Mouse (Mus musculus) midbrain, embryonic 15.5 days (tissue): ENCODE data around the gene Mtcl1. TPM values are rescaled to one million over a fixed set of nuclear protein-coding genes. Genes with fewer than 3 reads are reported as not detected.

Experiments
- ATAC-seq: fragments of 200-750 bp; cut with Nextera tagmentation; replicated peaks from 2 replicates; pipeline ENCODE4 v1.8.0; 2017; ENCODE audit warnings: moderate TSS enrichment
- H3K27ac ChIP-seq: fragments of 300-500 bp; sonication (generic); 2 replicates; pipeline ENCODE4 v1.5.1; 2015; ENCODE audit warnings: mild to moderate bottlenecking, inconsistent platforms
- H3K27me3 ChIP-seq: fragments of 300-500 bp; sonication (generic); replicated peaks from 2 replicates; pipeline ENCODE4 v1.6.1; 2015; ENCODE audit warnings: inconsistent platforms
- H3K36me3 ChIP-seq: fragments of 300-500 bp; sonication (generic); replicated peaks from 2 replicates; pipeline ENCODE4 v1.6.1; 2015; ENCODE audit warnings: inconsistent platforms
- H3K4me1 ChIP-seq: fragments of 300-500 bp; sonication (generic); 2 replicates; pipeline ENCODE4 v1.6.1; 2015; ENCODE audit warnings: inconsistent platforms
- H3K4me2 ChIP-seq: fragments of 300-500 bp; sonication (generic); 2 replicates; pipeline ENCODE4 v1.6.1; 2015; ENCODE audit warnings: inconsistent platforms, mild to moderate bottlenecking, moderate library complexity
- H3K4me3 ChIP-seq: fragments of 300-500 bp; sonication (generic); 2 replicates; pipeline ENCODE4 v1.5.1; 2015; ENCODE audit warnings: mild to moderate bottlenecking, inconsistent platforms
- H3K9ac ChIP-seq: fragments of 300-500 bp; sonication (generic); 2 replicates; pipeline ENCODE4 v1.6.1; 2015; ENCODE audit warnings: mild to moderate bottlenecking, inconsistent platforms
- H3K9me3 ChIP-seq: fragments of 300-500 bp; sonication (generic); 2 replicates; pipeline ENCODE4 v1.6.1; 2016; ENCODE audit warnings: inconsistent platforms
- WGBS: fragments of 180-500 bp; shearing (Covaris S2); methylation state at CpG from one replicate; pipeline ENCODE4 v1.1.7; 2015; ENCODE audit warnings: mixed read lengths; 5-methylcytosine and 5-hydroxymethylcytosine counted together
- polyA plus RNA-seq: library from polyadenylated mRNA; unstranded; fragments of >200 nt; fragmentation: Nextera tagmentation; extraction: Ambion mirVana; gene quantifications from 2 replicates; pipeline ENCODE4 v1.2.1, GENCODE M21; 2015

Gene Mtcl1
- 35.5 and 39.0 TPM in 2 replicates for polyA plus RNA-seq

DNA sequence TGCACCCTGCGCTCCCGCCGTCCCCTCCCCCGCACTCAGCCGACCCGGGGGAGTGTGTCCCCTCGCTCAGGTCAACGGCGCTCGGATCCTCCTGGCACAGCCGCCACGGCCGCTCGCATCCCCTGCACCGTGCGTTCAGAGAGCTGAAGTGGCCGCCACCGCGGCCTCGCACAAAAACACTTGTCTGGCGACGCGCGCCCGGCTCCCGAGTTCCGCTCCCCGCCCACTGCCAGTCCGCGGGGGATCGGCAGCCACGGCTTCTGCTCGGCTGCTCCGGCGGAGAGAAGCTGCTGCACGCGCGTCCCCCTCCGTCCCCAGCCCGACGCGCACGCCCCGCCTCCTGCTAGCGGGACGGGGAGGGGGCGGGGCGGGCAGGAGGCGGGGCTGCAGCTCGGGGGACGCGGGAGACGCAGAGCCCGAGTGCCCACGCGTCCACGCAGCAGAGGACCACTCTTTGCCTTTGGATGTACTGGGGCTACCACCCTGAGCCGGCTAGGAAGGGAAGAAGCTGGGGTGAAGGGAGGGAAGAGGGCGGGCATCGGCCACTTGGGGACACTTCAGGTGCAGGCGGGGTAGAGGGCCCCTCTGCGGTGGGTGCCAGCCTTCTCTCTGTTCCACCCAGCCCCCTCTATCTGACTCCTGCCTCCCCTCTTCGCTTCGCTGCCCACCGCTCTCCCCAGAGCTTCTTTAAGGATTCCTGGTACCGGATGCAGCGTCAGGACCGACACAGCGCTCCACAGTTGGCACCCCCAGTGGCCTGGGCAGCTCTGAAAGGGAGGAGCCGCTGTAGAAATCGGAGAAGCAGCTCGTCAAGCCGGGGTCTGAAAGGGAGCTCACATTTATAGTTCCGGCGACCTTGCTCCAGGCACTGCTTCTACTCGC, at the start of gene Mtcl1:
Gene Mtcl1 (minus strand): TSS at position 291 of the 882 bp plus-strand sequence.
- peak within 1 kb of the TSS; percentile 87 for H3K4me3 ChIP-seq
- ATAC-seq: peak; percentile 89

DNA sequence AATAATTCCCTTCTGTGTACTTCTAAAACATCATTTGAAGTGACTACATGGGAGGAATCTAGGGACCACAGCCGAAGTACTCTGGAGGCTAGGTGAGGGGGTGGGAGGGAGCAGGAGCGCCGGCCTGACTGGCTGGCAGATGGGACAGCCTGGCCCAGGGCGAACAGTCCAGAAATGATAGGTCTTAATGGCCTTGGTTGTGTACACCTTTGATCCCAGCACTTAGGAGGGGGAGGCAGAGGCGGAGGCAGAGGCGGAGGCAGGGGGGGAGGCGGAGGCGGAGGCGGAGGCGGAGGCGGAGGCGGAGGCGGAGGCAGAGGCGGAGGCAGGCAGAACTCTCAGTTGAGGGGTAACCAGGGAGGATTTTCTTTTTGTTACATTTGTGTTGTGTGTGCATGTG, 49.0 kb upstream of the Mtcl1 start:
- no peak for ATAC-seq
- H3K9me3 ChIP-seq: no peaks in the 10 kb centered on the region
- H3K27me3 ChIP-seq: no peaks in the 10 kb centered on the region
- H3K27ac ChIP-seq: no peak overlapping the region
- H3K4me1 ChIP-seq: no peaks in the 10 kb centered on the region
- 96% methylated on average over 12 of the region's 14 CpGs for WGBS
- no peak overlapping the region for H3K9ac ChIP-seq
- H3K36me3 ChIP-seq: peaks cover 59% of the 10 kb centered on the region
- no peak overlapping the region for H3K4me2 ChIP-seq
- no peak overlapping the region for H3K4me3 ChIP-seq

More for the DNA sequence above, at the start of gene Mtcl1:
- under 1% methylated on average over 72 of the region's 76 CpGs for WGBS
- H3K9me3 ChIP-seq: no peaks in the 10 kb centered on the region
- no peaks in the 10 kb centered on the region for H3K27me3 ChIP-seq
- no peaks in the 10 kb centered on the region for H3K36me3 ChIP-seq
- H3K9ac ChIP-seq: peak within 1 kb of the TSS; percentile 86
- H3K4me2 ChIP-seq: peak within 1 kb of the TSS; percentile 89
- H3K27ac ChIP-seq: peak within 1 kb of the TSS; percentile 92
- H3K4me1 ChIP-seq: peaks cover 46% of the 10 kb centered on the region

DNA sequence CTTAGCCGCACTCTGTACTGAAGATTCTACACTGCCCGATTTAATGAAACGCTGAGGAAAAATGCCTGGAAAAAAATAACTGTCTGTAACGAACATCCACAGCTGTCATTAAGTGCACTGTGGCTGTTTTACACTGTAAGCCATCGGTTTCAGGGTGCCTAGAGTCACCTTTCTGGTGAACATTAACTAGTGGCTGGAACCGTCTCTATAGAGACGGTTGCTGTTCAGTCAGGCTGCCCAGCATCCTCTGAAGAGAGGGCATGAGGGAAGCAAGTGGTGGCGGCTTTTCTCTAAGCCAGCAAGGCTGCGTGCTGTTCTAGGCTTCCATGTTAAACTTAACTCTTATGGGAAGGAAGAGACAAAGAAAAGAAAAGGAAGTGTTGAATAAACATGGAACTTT, 47.0 kb upstream of the Mtcl1 start:
- no peak overlapping the region for H3K4me2 ChIP-seq
- H3K36me3 ChIP-seq: peaks cover 60% of the 10 kb centered on the region
- ATAC-seq: no peak
- no peaks in the 10 kb centered on the region for H3K4me1 ChIP-seq
- no peak overlapping the region for H3K4me3 ChIP-seq
- H3K27me3 ChIP-seq: no peaks in the 10 kb centered on the region
- H3K9me3 ChIP-seq: no peaks in the 10 kb centered on the region
- whole genome bisulfite sequencing: 96% methylated on average over 9 of the region's 9 CpGs
- H3K27ac ChIP-seq: no peak overlapping the region
- H3K9ac ChIP-seq: no peak overlapping the region

DNA sequence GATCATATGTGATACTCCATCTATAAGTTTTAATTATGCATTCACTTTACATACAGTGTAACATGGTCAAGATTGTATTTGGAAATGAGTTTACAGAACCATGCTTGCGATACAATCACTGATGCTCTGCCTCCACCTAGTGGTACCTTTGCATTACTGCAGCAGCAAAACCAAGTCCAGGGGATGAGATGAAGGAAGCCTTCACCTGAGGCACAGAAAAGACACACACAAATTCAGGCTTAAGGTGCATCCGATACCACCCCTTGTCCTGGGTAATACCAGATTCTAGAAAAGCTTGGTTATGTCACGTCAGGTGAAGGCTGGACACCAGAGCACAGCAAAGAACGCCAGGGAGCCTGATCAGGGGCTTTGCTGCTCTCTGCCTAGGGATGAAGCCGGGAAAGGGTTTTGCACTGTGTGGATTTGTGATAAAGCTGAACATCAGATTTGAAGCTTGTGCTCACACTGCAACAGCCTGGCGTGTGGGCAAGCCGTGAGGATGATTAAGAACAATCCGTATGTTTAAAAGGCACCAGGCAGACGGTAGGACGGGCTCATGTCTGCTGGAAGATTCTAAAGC, 40.6 kb upstream of the Mtcl1 start:
- ATAC-seq: 0 out of 2 replicates have a peak, but pooled peaks have one; percentile 48
- H3K9me3 ChIP-seq: no peaks in the 10 kb centered on the region
- WGBS: 42% methylated on average over 10 of the region's 10 CpGs
- H3K4me2 ChIP-seq: no peak overlapping the region
- H3K4me3 ChIP-seq: no peak overlapping the region
- no peak overlapping the region for H3K9ac ChIP-seq
- no peaks in the 10 kb centered on the region for H3K27me3 ChIP-seq
- H3K36me3 ChIP-seq: peaks cover 14% of the 10 kb centered on the region
- H3K4me1 ChIP-seq: no peaks in the 10 kb centered on the region
- H3K27ac ChIP-seq: no peak overlapping the region

DNA sequence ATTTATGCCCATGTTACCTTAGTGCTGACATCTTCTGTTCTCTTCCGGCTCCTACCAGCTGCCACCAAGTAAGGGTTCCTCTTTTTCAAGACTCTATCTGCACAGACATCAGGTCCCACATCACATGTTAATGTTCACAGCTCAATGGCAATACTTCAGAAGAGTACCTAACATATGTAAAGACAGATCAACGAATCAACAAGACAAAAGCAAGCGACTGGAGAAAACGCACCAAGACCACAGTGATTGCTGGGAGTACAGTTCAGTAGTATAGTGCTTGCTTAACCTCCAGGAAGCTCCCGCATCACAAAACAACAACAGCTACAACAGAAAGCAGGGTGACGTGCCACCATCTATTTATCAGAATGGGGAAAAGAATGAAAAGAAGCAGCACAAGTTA, 37.0 kb upstream of the Mtcl1 start:
- H3K9ac ChIP-seq: no peak overlapping the region
- H3K27ac ChIP-seq: no peak overlapping the region
- H3K27me3 ChIP-seq: no peaks in the 10 kb centered on the region
- no peaks in the 10 kb centered on the region for H3K9me3 ChIP-seq
- no peaks in the 10 kb centered on the region for H3K36me3 ChIP-seq
- 92% methylated on average over 6 of the region's 6 CpGs for WGBS
- no peak overlapping the region for H3K4me3 ChIP-seq
- no peaks in the 10 kb centered on the region for H3K4me1 ChIP-seq
- ATAC-seq: no peak
- H3K4me2 ChIP-seq: no peak overlapping the region

DNA sequence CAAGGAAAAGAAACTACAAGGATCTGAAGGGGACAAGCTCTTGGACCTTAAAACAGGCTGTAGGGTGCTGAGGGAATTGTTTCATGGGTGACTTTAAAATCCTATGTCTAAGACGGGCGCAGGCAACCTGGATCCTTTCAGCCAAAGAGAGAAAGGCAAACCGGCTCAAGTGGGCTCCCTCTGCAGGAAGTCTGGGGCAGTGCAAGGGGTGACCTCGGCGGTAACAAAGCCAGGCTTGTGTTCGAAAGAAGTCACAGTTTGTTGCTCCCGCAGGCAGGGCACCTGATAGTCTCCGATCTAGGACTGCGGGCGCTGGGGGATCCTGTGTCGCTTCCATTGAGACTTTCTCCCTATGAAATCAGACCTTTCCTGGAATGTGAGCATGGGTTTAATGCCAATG, 36.2 kb upstream of the Mtcl1 start:
- H3K4me2 ChIP-seq: no peak overlapping the region
- no peaks in the 10 kb centered on the region for H3K9me3 ChIP-seq
- no peaks in the 10 kb centered on the region for H3K27me3 ChIP-seq
- H3K36me3 ChIP-seq: no peaks in the 10 kb centered on the region
- H3K4me3 ChIP-seq: no peak overlapping the region
- ATAC-seq: 0 out of 2 replicates have a peak, but pooled peaks have one; percentile 10
- peaks cover 3% of the 10 kb centered on the region for H3K4me1 ChIP-seq
- no peak overlapping the region for H3K9ac ChIP-seq
- H3K27ac ChIP-seq: no peak overlapping the region
- WGBS: 2% methylated on average over 11 of the region's 11 CpGs

DNA sequence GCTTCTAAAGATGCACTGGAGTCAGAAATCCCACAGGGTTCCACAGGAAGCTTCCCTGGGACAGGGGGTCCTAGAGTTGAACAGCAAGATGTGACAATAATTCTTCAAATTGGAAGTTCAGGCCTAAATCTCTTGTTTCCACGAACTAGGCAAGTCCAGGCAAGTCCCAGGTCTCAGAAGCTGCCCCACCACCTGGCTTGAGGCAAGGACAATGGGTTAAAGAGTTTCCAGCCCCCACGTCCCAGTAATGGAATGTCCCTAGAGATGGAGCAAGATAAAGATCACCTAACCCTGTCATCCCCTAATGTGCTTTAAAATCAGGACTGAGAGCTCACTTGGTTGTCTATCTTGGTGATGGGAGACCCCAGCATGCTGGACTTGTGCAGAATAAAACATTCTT, 35.4 kb upstream of the Mtcl1 start:
- Histone ChIP-seq H3K27ac (no peak overlapping the region), H3K27me3 (no peaks in the 10 kb centered on the region), H3K4me3 (no peak overlapping the region), H3K4me2 (no peak overlapping the region), H3K9ac (no peak overlapping the region), H3K4me1 (peaks cover 11% of the 10 kb centered on the region), H3K9me3 (no peaks in the 10 kb centered on the region), H3K36me3 (no peaks in the 10 kb centered on the region)
- WGBS: 53% methylated on average over 2 of the region's 2 CpGs
- ATAC-seq: no peak

DNA sequence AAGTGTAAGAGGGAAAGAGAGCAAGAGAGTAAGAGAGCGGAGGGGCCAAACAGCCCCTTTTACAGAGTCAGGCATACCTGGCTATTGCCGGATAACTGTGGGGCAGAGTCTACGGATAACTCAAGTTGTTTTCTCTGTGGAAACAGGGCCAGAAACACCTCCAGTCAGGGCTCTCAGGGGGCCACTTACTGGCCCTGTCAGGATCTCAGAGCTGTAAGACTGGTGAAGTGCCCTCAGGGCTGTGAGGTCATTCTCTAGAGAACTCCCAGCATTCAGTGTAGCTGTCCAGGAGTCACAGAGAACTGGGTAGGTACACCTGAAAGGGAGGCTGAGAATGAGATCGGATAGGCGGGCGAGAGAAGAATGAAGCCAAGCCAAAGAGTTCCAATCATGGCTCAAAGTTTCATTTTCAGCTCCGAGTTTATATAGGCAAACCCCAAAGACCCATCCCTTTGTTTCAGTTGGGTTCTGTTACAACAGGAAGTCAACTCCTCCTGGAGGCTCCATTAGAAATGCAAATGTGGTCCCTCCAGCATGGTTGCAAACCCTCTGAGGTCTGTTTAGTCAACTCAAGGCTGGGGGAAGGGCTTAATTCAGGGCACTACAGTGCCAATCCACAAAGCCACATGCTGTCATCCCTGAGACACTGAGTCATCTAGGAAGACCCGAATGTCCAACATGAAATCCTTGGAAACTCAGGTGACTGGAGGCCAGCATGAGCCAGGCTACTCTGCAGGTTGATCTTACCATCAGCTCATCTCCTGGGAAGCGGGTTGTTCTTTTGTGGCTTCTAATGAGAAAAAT, 34.3 kb upstream of the Mtcl1 start:
- peaks cover 22% of the 10 kb centered on the region for H3K4me1 ChIP-seq
- no peak for ATAC-seq
- WGBS: 75% methylated on average over 9 of the region's 9 CpGs
- no peaks in the 10 kb centered on the region for H3K36me3 ChIP-seq
- no peak overlapping the region for H3K9ac ChIP-seq
- H3K4me2 ChIP-seq: no peak overlapping the region
- H3K27me3 ChIP-seq: no peaks in the 10 kb centered on the region
- no peak overlapping the region for H3K27ac ChIP-seq
- H3K4me3 ChIP-seq: no peak overlapping the region
- H3K9me3 ChIP-seq: no peaks in the 10 kb centered on the region

DNA sequence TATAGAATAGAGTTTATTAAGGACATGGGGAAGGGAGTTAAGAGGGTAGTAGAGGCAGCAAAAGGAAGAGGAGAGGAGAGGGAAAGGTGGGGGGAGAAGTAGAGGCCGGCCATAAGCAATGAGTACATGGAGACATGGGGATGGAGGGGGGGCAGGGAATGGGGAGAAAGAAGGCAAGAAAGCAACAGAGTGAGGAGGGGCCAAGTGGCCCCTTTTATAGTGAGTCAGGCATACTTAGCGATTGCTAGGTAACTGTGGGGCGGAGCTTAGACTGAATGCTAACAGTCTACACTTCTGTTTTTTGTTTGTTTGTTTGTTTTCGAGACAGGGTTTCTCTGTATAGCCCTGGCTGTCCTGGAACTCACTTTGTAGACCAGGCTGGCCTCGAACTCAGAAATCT, 31.7 kb upstream of the Mtcl1 start:
- Histone ChIP-seq H3K27ac (no peak overlapping the region), H3K36me3 (no peaks in the 10 kb centered on the region), H3K9ac (no peak overlapping the region), H3K4me1 (peaks cover 23% of the 10 kb centered on the region), H3K27me3 (no peaks in the 10 kb centered on the region), H3K9me3 (no peaks in the 10 kb centered on the region), H3K4me3 (no peak overlapping the region), H3K4me2 (no peak overlapping the region)
- 74% methylated on average over 5 of the region's 5 CpGs for WGBS
- ATAC-seq: no peak

DNA sequence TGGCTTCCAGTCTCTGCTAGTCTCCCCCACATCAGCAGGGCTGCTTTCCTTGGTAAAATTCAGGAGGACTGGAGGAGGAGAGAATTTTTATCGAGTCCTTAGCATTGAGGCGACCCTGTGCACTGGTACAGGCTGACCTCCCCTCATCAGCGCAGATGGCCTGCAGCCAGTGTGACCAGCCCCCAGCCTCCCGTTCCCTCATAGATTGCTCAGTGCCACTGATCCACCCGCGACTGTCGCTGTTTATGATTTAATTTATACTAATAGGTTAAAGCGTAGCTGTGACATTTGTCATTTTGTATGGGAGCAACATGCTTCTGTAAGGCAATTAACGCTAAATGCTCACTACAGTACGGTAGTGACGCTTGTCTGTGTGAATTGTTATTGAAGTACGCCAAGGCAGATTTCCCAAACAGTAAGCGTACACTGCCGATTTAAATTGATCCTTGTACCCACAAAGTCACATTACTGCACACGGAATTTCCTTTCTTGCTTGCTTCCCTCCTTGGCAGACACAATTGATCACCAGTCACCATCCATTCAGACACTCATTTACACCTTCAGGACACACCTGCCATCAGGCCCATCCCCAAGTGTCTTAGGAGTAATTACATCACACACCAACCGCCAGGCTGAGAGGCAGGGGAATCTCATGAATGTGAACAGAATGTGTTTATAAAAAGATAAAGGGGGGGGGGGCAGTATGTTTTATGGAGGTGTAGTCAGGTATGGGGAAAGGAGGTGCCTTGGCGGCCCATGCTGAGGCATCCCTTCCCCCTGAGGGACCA, 31.1 kb upstream of the Mtcl1 start:
- Histone ChIP-seq H3K4me3 (no peak overlapping the region), H3K27me3 (no peaks in the 10 kb centered on the region), H3K9ac (peak overlapping the region; percentile 10; the same call in 1 of the 2 replicates), H3K4me2 (peak overlapping the region; percentile 47; the same call in 1 of the 2 replicates), H3K9me3 (no peaks in the 10 kb centered on the region), H3K27ac (peak overlapping the region; percentile 77; the same call in 1 of the 2 replicates), H3K4me1 (peaks cover 23% of the 10 kb centered on the region), H3K36me3 (no peaks in the 10 kb centered on the region)
- ATAC-seq: peak; percentile 63
- WGBS: 13% methylated on average over 17 of the region's 17 CpGs

DNA sequence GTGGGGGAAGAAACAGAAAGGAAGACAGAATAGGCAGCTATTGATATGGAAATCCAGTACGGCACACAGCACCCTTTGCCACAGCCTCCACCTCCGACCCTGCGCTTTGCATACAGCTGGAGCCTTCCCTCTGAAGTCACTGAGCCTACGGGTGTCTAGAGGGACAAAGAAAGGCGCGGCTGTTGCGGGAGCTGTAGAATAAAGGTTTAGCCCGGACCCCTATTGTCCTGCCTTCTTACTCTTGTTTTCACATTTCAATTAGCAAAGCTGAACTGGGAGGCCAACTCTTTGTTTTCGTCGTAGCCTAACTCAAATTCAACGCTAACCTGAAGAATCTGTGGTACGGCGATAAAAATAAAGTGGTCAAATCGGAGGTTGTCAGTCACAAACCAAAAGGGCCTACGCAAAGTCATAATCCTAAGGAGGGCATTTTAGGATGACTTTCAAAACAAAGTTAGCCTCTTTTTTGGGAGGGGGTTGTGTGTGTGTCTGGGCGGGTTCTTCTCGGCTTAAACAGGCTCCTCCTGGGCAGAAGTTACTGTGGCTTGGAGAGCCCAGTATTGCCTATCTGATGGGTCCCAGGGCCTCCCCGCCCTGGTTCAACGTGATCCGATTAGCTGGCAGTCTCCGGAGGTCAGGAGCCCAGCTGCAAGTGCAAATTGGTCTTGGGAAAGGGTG, 30.4 kb upstream of the Mtcl1 start:
- Histone ChIP-seq H3K4me1 (peaks cover 23% of the 10 kb centered on the region), H3K4me2 (peak overlapping the region; percentile 47), H3K9ac (peak overlapping the region; percentile 10; the same call in 1 of the 2 replicates), H3K27ac (peak overlapping the region; percentile 77), H3K27me3 (no peaks in the 10 kb centered on the region), H3K9me3 (no peaks in the 10 kb centered on the region), H3K4me3 (0 out of 2 replicates have a peak overlapping the region, but pooled peaks have one; percentile 26), H3K36me3 (no peaks in the 10 kb centered on the region)
- ATAC-seq: peak; percentile 86
- WGBS: 4% methylated on average over 21 of the region's 21 CpGs
